ENCODE assay signal across 11 mouse cellular contexts in genomic region chr2:154459262-154459661, GRCm38 (mm10). TPM values are rescaled to one million over a fixed set of nuclear protein-coding genes. Genes with fewer than 3 reads are reported as not detected.
DNase-seq lines count a peak whose midpoint lies in the region; ATAC-seq and TF ChIP-seq lines count a peak whose summit lies in the region.
"Had no signal": no experiment of that assay in that cellular context is flagged by ENCODE, and none has a peak within 500 bp of the region (broad histone marks: within the 10 kb centered on the region; RNA-seq: fewer than 3 reads in every experiment).

No protein-coding gene starts in this region.

- H3K9ac ChIP-seq in forebrain, postnatal 0 days = no peak overlapping the region
- H3K9ac ChIP-seq in forebrain, embryonic 13.5 days = no peak overlapping the region
- H3K9ac ChIP-seq: heart, embryonic 15.5 days had no signal

- peak overlapping the region; percentile 51; the same call in 1 of the 2 replicates for H3K27ac ChIP-seq in forebrain, postnatal 0 days (ENCODE audit: low read depth, low read length)
- H3K27ac ChIP-seq in forebrain, embryonic 13.5 days = no peak overlapping the region
- H3K27ac ChIP-seq in layer of hippocampus, adult 2 months = peak overlapping the region; percentile 62
- H3K27ac ChIP-seq: heart, adult 2 months had no signal

- no peaks in the 10 kb centered on the region for H3K9me3 ChIP-seq in forebrain, postnatal 0 days (ENCODE audit: low read length)
- H3K9me3 ChIP-seq in forebrain, embryonic 13.5 days (replicated peaks) = no peaks in the 10 kb centered on the region
- H3K9me3 ChIP-seq: embryonic facial prominence, embryonic 10.5 days; heart, embryonic 15.5 days had no signal

- no peak overlapping the region for H3K4me3 ChIP-seq in forebrain, postnatal 0 days (ENCODE audit: low read depth, low read length)
- no peak overlapping the region for H3K4me3 ChIP-seq in forebrain, embryonic 13.5 days
- no peak overlapping the region; the same call in 1 of the 2 replicates for H3K4me3 ChIP-seq in layer of hippocampus, adult 2 months
- H3K4me3 ChIP-seq: embryonic facial prominence, embryonic 10.5 days; heart, adult 2 months; heart, embryonic 15.5 days had no signal

- no peak for DNase-seq in forebrain, postnatal 0 days
- DNase-seq in layer of hippocampus, adult 2 months (ENCODE audit: low spot score in 2 of 2) = no peak
- DNase-seq in layer of hippocampus, adult 9-11 months = no peak
- peak; percentile 72 for DNase-seq in MN1 (ENCODE audit: low spot score)
- no peak for DNase-seq in embryo, embryonic 11 days

- no peaks in the 10 kb centered on the region for H3K27me3 ChIP-seq in forebrain, postnatal 0 days (ENCODE audit: insufficient read depth, low read length)
- no peaks in the 10 kb centered on the region for H3K27me3 ChIP-seq in forebrain, embryonic 13.5 days
- H3K27me3 ChIP-seq: heart, embryonic 15.5 days had no signal

- peaks cover 9% of the 10 kb centered on the region; the same call in 1 of the 2 replicates for H3K4me1 ChIP-seq in forebrain, postnatal 0 days (ENCODE audit: insufficient read depth)
- peaks cover 34% of the 10 kb centered on the region for H3K4me1 ChIP-seq in forebrain, embryonic 13.5 days

- H3K4me2 ChIP-seq in forebrain, postnatal 0 days (ENCODE audit: low read depth) = no peak overlapping the region
- H3K4me2 ChIP-seq in forebrain, embryonic 13.5 days = no peak overlapping the region
- H3K4me2 ChIP-seq: heart, embryonic 11.5 days; heart, embryonic 15.5 days had no signal

- no peaks in the 10 kb centered on the region for H3K36me3 ChIP-seq in forebrain, postnatal 0 days (ENCODE audit: insufficient read depth)
- no peaks in the 10 kb centered on the region for H3K36me3 ChIP-seq in forebrain, embryonic 13.5 days (ENCODE audit: poor library complexity, severe bottlenecking)
- H3K36me3 ChIP-seq: heart, embryonic 15.5 days had no signal

- no peak; the same call in 1 of the 2 replicates for ATAC-seq in forebrain, postnatal 0 days
- ATAC-seq in forebrain, embryonic 13.5 days = no peak
- 0 out of 2 replicates have a peak, but pooled peaks have one; percentile 31 for ATAC-seq in megakaryocyte-erythroid progenitor cell, adult 5-6 weeks (replicated peaks; ENCODE audit: low FRiP score, low TSS enrichment, poor library complexity, severe bottlenecking)

- TF ChIP-seq CTCF in forebrain, postnatal 0 days (IDR thresholded peaks at IDR 0.05; ENCODE audit: low read depth) = no peak
- no peak for TF ChIP-seq CTCF in layer of hippocampus, adult 2 months (conservative IDR thresholded peaks at IDR 0.05)

- 45% methylated on average over 2 of the region's 2 CpGs for WGBS in forebrain, postnatal 0 days
- WGBS in forebrain, embryonic 13.5 days = 66% methylated on average over 2 of the region's 2 CpGs

RNA-seq across cellular contexts. Expression of gene Cbfa2t2, which starts 23.0 kb away (rescaled TPM):
- 32.5 and 41.8 TPM in 2 replicates for total RNA-seq in forebrain, postnatal 0 days (2014; rRNA removed)
- polyA plus RNA-seq in forebrain, postnatal 0 days (2015; fragmentation: Nextera tagmentation; extraction: Ambion mirVana) = 22.1 and 31.9 TPM in 2 replicates
- 69.4 and 79.1 TPM in 2 replicates for polyA plus RNA-seq in forebrain, embryonic 13.5 days (2015; fragmentation: Nextera tagmentation; extraction: Ambion mirVana)
- total RNA-seq in layer of hippocampus, adult 2 months (2021) = 10 to 100 TPM; 55.1 to 55.8 TPM
- total RNA-seq in megakaryocyte-erythroid progenitor cell, adult 5-6 weeks (2014; fragmentation: Nextera tagmentation) = 17.0 and 20.8 TPM in 2 replicates
- 10.4 and 18.8 TPM in 2 replicates for total RNA-seq in megakaryocyte-erythroid progenitor cell, adult 5-6 weeks (2017)

RNA-seq across cellular contexts. Expression of gene Snta1, which starts 51.4 kb away (rescaled TPM):
- 23.0 and 25.3 TPM in 2 replicates for total RNA-seq in forebrain, postnatal 0 days (2014; rRNA removed)
- polyA plus RNA-seq in forebrain, postnatal 0 days (2015; fragmentation: Nextera tagmentation; extraction: Ambion mirVana) = 14.8 and 15.8 TPM in 2 replicates
- 3.8 and 4.1 TPM in 2 replicates for polyA plus RNA-seq in forebrain, embryonic 13.5 days (2015; fragmentation: Nextera tagmentation; extraction: Ambion mirVana)
- 10 to 100 TPM; 46.2 to 46.9 TPM for total RNA-seq in layer of hippocampus, adult 2 months (2021)
- 0.27 and 1.5 TPM in 2 replicates for total RNA-seq in megakaryocyte-erythroid progenitor cell, adult 5-6 weeks (2014; fragmentation: Nextera tagmentation)
- 0.76 TPM in 1 of 2 replicates, not detected in the other for total RNA-seq in megakaryocyte-erythroid progenitor cell, adult 5-6 weeks (2017)
